Mouse (Mus musculus): ENCODE data around the gene Fam186b.

Gene Fam186b

GRCm38 (mm10) chr15:99320978-99321377 is 25.3 kb upstream of the Fam186b start:
- in situ Hi-C loops (cut with MboI; ENCODE audit: low sequenced_read_pairs) = no loop called here

- in situ Hi-C loops (cut with MboI; ENCODE audit: low sequenced_read_pairs) = no loop called here
These were observed 24.5 kb upstream of the Fam186b start for GRCm38 (mm10) chr15:99320168-99320674.

- in situ Hi-C loops (cut with MboI; ENCODE audit: low sequenced_read_pairs) = no loop called here
These were observed 23.8 kb upstream of the Fam186b start for GRCm38 (mm10) chr15:99319411-99319871.

- in situ Hi-C loops (cut with MboI; ENCODE audit: low sequenced_read_pairs) = no loop called here
These were observed 23.2 kb upstream of the Fam186b start for GRCm38 (mm10) chr15:99318861-99319410.

- in situ Hi-C loops (cut with MboI; ENCODE audit: low sequenced_read_pairs) = no loop called here
These were observed 22.4 kb upstream of the Fam186b start for GRCm38 (mm10) chr15:99318071-99318470.

- in situ Hi-C loops (cut with MboI; ENCODE audit: low sequenced_read_pairs) = no loop called here
These were observed 21.6 kb upstream of the Fam186b start for GRCm38 (mm10) chr15:99317267-99317651.

- in situ Hi-C loops (cut with MboI; ENCODE audit: low sequenced_read_pairs) = no loop called here
These were observed 20.9 kb upstream of the Fam186b start for GRCm38 (mm10) chr15:99316314-99317266.

GRCm38 (mm10) chr15:99314891-99315290 is 19.2 kb upstream of the Fam186b start:
- in situ Hi-C loops (cut with MboI; ENCODE audit: low sequenced_read_pairs) = no loop called here

- in situ Hi-C loops (cut with MboI; ENCODE audit: low sequenced_read_pairs) = no loop called here
These were observed 14.9 kb upstream of the Fam186b start for GRCm38 (mm10) chr15:99310617-99311016.

- in situ Hi-C loops (cut with MboI; ENCODE audit: low sequenced_read_pairs) = no loop called here
These were observed 13.9 kb upstream of the Fam186b start for GRCm38 (mm10) chr15:99309549-99309948.

GRCm38 (mm10) chr15:99307476-99307875 is 11.8 kb upstream of the Fam186b start:
- in situ Hi-C loops (cut with MboI; ENCODE audit: low sequenced_read_pairs) = no loop called here

- in situ Hi-C loops (cut with MboI; ENCODE audit: low sequenced_read_pairs) = no loop called here
These were observed 525 bp upstream of the Fam186b start for GRCm38 (mm10) chr15:99296213-99296612.

GRCm38 (mm10) chr15:99294813-99295374 is 794 bp downstream of the Fam186b start, which contains the start of gene Prpf40b:
Prpf40b (plus strand) TSS chr15:99295087.
- in situ Hi-C loops (cut with MboI; ENCODE audit: low sequenced_read_pairs) = no loop called here

GRCm38 (mm10) chr15:99294287-99294686 is 1.4 kb downstream of the Fam186b start:
- in situ Hi-C loops (cut with MboI; ENCODE audit: low sequenced_read_pairs) = no loop called here

GRCm38 (mm10) chr15:99290586-99290985 is 5.1 kb downstream of the Fam186b start:
- in situ Hi-C loops (cut with MboI; ENCODE audit: low sequenced_read_pairs) = no loop called here

- in situ Hi-C loops (cut with MboI; ENCODE audit: low sequenced_read_pairs) = no loop called here
These were observed 10.5 kb downstream of the Fam186b start for GRCm38 (mm10) chr15:99285189-99285535.

- in situ Hi-C loops (cut with MboI; ENCODE audit: low sequenced_read_pairs) = no loop called here
These were observed 11.0 kb downstream of the Fam186b start for GRCm38 (mm10) chr15:99284527-99285188.

- in situ Hi-C loops (cut with MboI; ENCODE audit: low sequenced_read_pairs) = no loop called here
These were observed 12.2 kb downstream of the Fam186b start for GRCm38 (mm10) chr15:99283456-99283855.

GRCm38 (mm10) chr15:99278271-99278670 is 17.4 kb downstream of the Fam186b start:
- in situ Hi-C loops (cut with MboI; ENCODE audit: low sequenced_read_pairs) = no loop called here

GRCm38 (mm10) chr15:99276095-99276494 is 19.6 kb downstream of the Fam186b start:
- in situ Hi-C loops (cut with MboI; ENCODE audit: low sequenced_read_pairs) = no loop called here

GRCm38 (mm10) chr15:99265679-99266078 is 30.0 kb downstream of the Fam186b start:
- in situ Hi-C loops (cut with MboI; ENCODE audit: low sequenced_read_pairs) = no loop called here

Measured in CH12F3 (cell line).